Mouse (Mus musculus) liver, embryonic 11.5 days (tissue): ENCODE measurements around the gene Gm10719. TPM values are rescaled to one million over a fixed set of nuclear protein-coding genes. Genes with fewer than 3 reads are reported as not detected.
"Not testable (repeated sequence)": the region's sequence is repeated elsewhere in the genome, so short reads cannot be mapped to it uniquely, and the experiment has no call there.

Experiments used
- ATAC-seq: fragments of 200-750 bp; cut with Nextera tagmentation; replicated peaks from 2 replicates; pipeline ENCODE4 v1.8.0; 2017; ENCODE audit warnings: moderate number of reproducible peaks, mild to moderate bottlenecking, moderate TSS enrichment, moderate library complexity; ENCODE audit not compliant: low FRiP score
- DNase-seq: peaks from one replicate; pipeline ENCODE4 v3.0.0-alpha.2; 2017; ENCODE audit warnings: low spot score
- H3K27ac ChIP-seq: fragments of 300-500 bp; sonication (generic); 2 replicates; pipeline ENCODE4 v1.5.1; 2014; ENCODE audit warnings: mild to moderate bottlenecking, low read depth, low read length, control low read depth
- H3K27me3 ChIP-seq: fragments of 300-500 bp; sonication (generic); replicated peaks from 2 replicates; pipeline ENCODE4 v1.6.1; 2014; ENCODE audit warnings: low read length, mixed read lengths; ENCODE audit not compliant: control insufficient read depth, insufficient read depth
- H3K36me3 ChIP-seq: fragments of 300-500 bp; sonication (generic); 2 replicates; pipeline ENCODE4 v1.6.1; 2014; ENCODE audit warnings: mild to moderate bottlenecking, low read length, moderate library complexity, mixed read lengths; ENCODE audit not compliant: control insufficient read depth, insufficient read depth
- H3K4me1 ChIP-seq: fragments of 300-500 bp; sonication (generic); replicated peaks from 2 replicates; pipeline ENCODE4 v1.6.1; 2014; ENCODE audit warnings: low read length, mixed read lengths; ENCODE audit not compliant: control insufficient read depth, insufficient read depth
- H3K4me2 ChIP-seq: fragments of 300-500 bp; sonication (generic); 2 replicates; pipeline ENCODE4 v1.6.1; 2014; ENCODE audit warnings: mild to moderate bottlenecking, control low read depth, moderate library complexity
- H3K4me3 ChIP-seq: fragments of 300-500 bp; sonication (generic); 2 replicates; pipeline ENCODE4 v1.5.1; 2014; ENCODE audit warnings: low read depth, low read length, control low read depth
- H3K9ac ChIP-seq: fragments of 300-500 bp; sonication (generic); 2 replicates; pipeline ENCODE4 v1.6.1; 2014; ENCODE audit warnings: low read depth, low read length, control low read depth
- H3K9me3 ChIP-seq: fragments of 300-500 bp; sonication (generic); 2 replicates; pipeline ENCODE4 v1.6.1; 2016; ENCODE audit warnings: low read length, inconsistent platforms, mixed read lengths; ENCODE audit not compliant: control insufficient read depth
- WGBS: fragments of 180-500 bp; shearing (Covaris S2); extraction: QIAGEN DNeasy Blood & Tissue Kit; methylation state at CpG from one replicate; pipeline ENCODE4 v1.1.7; 2014; 5-methylcytosine and 5-hydroxymethylcytosine counted together
- microRNA-seq: library from miRNA; unstranded; fragments of <30 nt; microRNA quantifications from one replicate; pipeline ENCODE4, GENCODE M21; 2017; ENCODE audit warnings: borderline number of aligned reads
- polyA plus RNA-seq: library from polyadenylated mRNA; unstranded; fragments of >200 nt; fragmentation: Nextera tagmentation; extraction: Ambion mirVana; gene quantifications from 2 replicates; pipeline ENCODE4 v1.2.1, GENCODE M21; 2014

The Gm10719 gene
- polyA plus RNA-seq, 1 experiment from 2014 or later: not detected

DNA sequence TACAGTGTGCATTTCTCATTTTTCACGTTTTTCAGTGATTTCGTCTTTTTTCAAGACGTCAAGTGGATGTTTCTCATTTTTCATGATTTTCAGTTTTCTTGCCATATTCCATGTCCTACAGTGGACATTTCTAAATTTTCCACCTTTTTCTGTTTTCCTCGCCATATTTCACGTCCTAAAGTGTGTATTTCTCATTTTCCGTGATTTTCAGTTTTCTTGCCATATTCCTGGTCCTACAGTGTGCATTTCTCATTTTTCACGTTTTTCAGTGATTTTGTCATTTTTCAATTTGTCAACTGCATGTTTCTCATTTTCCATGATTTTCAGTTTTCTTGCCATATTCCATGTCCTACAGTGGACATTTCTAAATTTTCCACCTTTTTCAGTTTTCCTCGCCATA is 17.1 kb downstream of the Gm10719 start, which contains the start of gene Gm17535:
Gm17535 (plus strand) TSS at position 301 of the 400 bp plus-strand sequence.
- not testable (repeated sequence) for DNase-seq, H3K9ac ChIP-seq, H3K4me2 ChIP-seq, H3K27ac ChIP-seq, ATAC-seq, H3K4me3 ChIP-seq, H3K9me3 ChIP-seq, H3K27me3 ChIP-seq, H3K4me1 ChIP-seq, H3K36me3 ChIP-seq
- WGBS: no CpG with 5 or more reads among the region's 8 CpGs

DNA sequence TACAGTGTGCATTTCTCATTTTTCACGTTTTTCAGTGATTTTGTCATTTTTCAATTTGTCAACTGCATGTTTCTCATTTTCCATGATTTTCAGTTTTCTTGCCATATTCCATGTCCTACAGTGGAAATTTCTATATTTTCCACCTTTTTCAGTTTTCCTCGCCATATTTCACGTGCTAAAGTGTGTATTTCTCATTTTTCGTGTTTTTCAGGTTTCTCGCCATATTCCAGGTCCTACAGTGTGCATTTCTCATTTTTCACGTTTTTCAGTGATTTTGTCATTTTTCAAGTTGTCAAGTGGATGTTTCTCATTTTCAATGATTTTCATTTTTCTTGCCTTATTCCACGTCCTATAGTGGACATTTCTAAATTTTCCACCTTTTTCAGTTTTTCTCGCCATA is 19.4 kb downstream of the Gm10719 start, which contains the start of gene Gm10715:
Gm10715 (plus strand) TSS at position 301 of the 400 bp plus-strand sequence.
- 71% methylated on average over 6 of the region's 8 CpGs for WGBS
- ATAC-seq, DNase-seq: not testable (repeated sequence)

DNA sequence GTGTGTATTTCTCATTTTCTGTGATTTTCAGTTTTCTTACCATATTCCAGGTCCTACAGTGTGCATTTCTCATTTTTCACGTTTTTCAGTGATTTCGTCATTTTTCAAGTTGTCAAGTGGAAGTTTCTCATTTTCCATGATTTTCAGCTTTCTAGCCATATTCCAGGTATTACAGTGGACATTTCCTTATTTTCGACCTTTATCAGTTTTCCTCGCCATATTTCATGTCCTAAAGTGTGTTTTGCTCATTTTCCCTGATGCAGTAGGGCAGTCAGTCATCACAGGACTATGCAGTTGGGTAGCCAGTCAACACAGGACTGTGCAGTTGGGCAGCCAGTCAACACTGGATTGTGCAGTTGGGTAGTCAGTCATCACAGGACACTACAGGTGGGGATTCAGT is 21.0 kb downstream of the Gm10719 start:
- not testable (repeated sequence) for H3K9me3 ChIP-seq, H3K4me3 ChIP-seq, H3K4me1 ChIP-seq, H3K27me3 ChIP-seq, H3K4me2 ChIP-seq, H3K36me3 ChIP-seq, H3K9ac ChIP-seq, ATAC-seq, DNase-seq, H3K27ac ChIP-seq
- 61% methylated on average over 4 of the region's 4 CpGs for WGBS

More for the DNA sequence above, 19.4 kb downstream of the Gm10719 start, which contains the start of gene Gm10715:
- not testable (repeated sequence) for H3K4me1 ChIP-seq, H3K27me3 ChIP-seq, H3K4me3 ChIP-seq, H3K4me2 ChIP-seq, H3K9me3 ChIP-seq, H3K9ac ChIP-seq, H3K27ac ChIP-seq, H3K36me3 ChIP-seq

Small RNA genes within 50 kb of the gene (microRNA-seq; reads per million reads assigned to microRNA genes)
- gene Mir101c: not detected

Other genes starting within 250 kb of the Gm10719 start
- not detected in 2 replicates for gene Gm10722, start 16.5 kb upstream of the Gm10719 start, polyA plus RNA-seq
- gene Gm11168, start 14.1 kb upstream of the Gm10719 start, polyA plus RNA-seq: not detected in 2 replicates
- gene Gm10721, start 4.3 kb upstream of the Gm10719 start, polyA plus RNA-seq: not detected in 2 replicates
- gene Gm10720, start 1.8 kb upstream of the Gm10719 start, polyA plus RNA-seq: not detected in 2 replicates
- gene Gm10718, start 6.1 kb downstream of the Gm10719 start, polyA plus RNA-seq: not detected in 2 replicates
- not detected in 2 replicates for gene Gm10717, start 8.0 kb downstream of the Gm10719 start, polyA plus RNA-seq
- not detected in 2 replicates for gene Gm17535, start 17.2 kb downstream of the Gm10719 start, polyA plus RNA-seq
- gene Gm10715, start 19.5 kb downstream of the Gm10719 start, polyA plus RNA-seq: not detected in 2 replicates